Mouse (Mus musculus): ENCODE results near the gene Capn5. TPM values are rescaled to one million over a fixed set of nuclear protein-coding genes. Genes with fewer than 3 reads are reported as not detected.
A peak's percentile ranks its signal among the peaks of the same experiment; 100 is the strongest.

The Capn5 gene
- total RNA-seq, 1 experiment from 2014 or later, result 7.6 TPM

DNA sequence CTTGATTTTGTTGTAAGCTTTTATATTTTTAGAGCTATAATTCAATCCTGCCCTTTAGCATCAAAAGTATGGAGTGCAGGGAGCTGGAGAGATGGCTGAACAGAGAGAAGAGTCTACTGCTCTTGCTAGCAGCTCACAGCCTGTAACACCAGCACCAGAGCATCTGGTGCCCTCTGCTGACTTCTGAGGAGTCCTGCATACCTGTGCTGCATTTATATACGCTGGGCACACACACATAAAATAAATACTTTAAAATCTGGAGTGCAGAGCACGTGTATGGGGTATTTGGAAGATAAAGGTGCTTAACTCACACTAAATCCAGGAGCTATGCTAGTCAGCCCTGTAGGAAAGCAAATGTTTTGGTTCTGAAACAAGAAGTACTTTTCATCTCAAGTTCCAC, 91.7 kb downstream of the Capn5 start:
- ATAC-seq (ENCODE audit: extremely low read depth, insufficient number of reproducible peaks, low FRiP score, poor library complexity, severe bottlenecking), result no peak

DNA sequence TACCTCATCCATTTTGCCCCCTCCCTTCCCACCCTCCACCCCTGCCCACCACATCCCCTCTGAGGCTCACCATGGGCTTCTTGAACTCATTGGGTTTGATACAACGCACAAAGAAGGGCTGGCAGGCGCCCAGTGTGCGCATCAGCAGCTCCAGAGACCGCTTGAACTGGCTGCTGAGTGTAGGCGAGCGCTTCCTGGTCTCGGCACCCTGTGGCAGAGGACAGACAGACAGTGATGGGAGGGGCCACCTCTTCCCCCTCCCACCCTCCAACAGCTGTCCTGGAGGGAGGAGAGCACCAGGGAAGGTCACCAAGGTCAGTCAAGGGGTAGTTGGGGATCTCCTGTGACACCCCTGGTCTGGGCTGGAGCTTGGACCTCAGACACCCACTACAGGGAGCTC, 92.8 kb downstream of the Capn5 start:
- ATAC-seq (ENCODE audit: extremely low read depth, insufficient number of reproducible peaks, low FRiP score, poor library complexity, severe bottlenecking), result peak; percentile 28; the same call in 1 of the 2 replicates

DNA sequence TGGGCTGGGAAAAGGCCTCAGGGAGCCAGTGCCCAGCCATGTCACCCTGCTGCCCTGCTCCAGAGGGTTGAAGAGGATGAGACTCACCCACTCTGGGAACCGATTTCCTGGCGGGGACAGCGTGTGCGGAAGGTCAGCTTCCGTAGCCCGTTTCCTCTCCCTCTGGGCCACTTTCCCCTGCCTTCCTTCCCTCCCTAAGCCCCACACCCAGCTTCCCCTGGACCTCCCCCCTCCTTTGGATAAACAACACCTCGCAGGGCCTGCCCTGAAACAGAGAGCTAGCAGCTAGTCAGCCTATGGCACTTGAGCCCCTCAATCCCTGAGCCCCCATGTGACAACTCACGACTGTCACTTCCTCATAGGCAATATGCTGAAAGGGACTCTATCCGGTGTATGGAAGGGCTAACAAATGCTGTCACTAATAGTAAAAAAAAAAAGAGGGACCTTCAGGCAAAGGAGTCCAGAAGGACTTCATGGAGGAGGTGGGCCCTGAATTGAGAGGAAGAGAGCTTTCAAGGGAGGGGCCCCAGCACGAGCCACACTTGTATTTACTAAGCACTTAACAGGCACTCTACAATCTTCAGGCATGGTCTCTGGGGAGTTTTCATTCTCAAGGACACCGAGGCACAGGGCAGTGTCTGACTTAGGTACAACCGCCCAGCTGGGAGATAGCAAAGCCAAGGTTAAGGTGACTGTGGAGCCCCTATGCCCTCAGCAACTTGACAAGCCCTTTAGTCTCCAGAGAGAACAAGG, 93.4 kb downstream of the Capn5 start:
- no peak for ATAC-seq (ENCODE audit: extremely low read depth, insufficient number of reproducible peaks, low FRiP score, poor library complexity, severe bottlenecking)

DNA sequence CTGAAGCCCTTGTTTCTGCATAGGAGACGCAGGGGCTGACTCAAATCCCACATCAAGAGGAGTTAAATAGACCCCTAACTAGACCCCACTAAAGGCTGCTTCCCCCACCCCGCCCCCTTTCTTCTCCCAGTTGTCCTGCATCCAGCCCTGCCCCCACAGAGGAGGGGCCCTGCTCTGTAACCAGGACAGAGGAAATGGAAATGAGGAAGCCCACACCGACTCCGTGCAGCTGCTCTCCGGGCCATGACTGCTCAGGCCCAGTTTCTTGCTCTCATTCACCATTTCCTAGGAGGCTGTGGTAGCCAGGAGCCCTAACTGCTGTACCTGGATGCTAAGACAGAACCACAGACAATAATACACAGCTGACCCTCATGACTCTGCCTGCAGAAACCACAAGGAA, 95.7 kb downstream of the Capn5 start:
- ATAC-seq (ENCODE audit: extremely low read depth, insufficient number of reproducible peaks, low FRiP score, poor library complexity, severe bottlenecking), result no peak

DNA sequence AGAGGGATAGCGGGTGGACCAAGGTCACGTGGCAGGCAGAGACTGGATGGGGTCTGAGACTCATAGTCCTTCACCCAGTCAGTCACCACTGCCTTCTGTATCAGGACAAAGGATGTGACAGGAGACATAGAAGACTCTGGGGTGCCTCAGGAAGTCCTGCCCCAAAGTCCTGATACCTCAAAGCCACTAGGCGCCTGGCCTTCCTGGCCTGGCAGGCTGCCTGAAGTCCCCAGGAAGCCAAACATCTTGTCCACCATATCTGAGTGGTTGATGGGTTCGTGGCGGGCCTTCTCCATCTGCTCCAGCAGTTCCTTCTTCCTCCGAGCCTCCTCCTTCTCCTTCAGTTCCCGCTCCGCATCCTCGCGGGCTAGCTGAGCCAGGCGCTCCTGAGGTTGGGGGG, 100.6 kb downstream of the Capn5 start:
- ATAC-seq (ENCODE audit: extremely low read depth, insufficient number of reproducible peaks, low FRiP score, poor library complexity, severe bottlenecking), result no peak

DNA sequence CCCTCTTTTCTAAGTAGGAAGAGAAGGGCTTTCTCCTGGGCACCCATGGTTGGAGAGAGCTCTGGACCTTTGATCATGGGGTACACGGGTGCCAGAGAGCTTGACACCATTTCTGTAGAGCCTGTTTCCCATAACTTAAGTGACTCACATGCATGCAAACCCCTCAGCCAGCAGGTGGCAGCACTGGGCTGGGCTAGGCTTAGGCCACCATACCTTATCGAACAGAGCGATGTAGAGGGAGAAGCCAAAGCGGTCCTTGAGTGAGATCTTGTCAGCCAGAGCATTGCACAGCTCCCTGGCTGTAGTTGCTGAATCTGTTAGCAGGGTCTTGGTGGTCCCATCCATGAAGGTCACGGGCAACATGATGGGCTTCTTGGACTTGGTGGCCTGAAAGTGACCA, 106.5 kb downstream of the Capn5 start:
- peak; percentile 69 for ATAC-seq (ENCODE audit: extremely low read depth, insufficient number of reproducible peaks, low FRiP score, poor library complexity, severe bottlenecking)

Other genes starting within 250 kb of the Capn5 start
- gene Myo7a, start 58.8 kb downstream of the Capn5 start, total RNA-seq (2017), result 11.0 and 12.6 TPM in 2 replicates
- gene Omp, start 32.8 kb downstream of the Capn5 start, total RNA-seq (2017), result 0.61 and 1.4 TPM in 2 replicates
- not detected in 2 replicates for gene B3gnt6, start 21.2 kb upstream of the Capn5 start, total RNA-seq (2017)
- 7.4 and 9.8 TPM in 2 replicates for gene Acer3, start 142.9 kb upstream of the Capn5 start, total RNA-seq (2017)
- gene Tsku, start 183.1 kb upstream of the Capn5 start, total RNA-seq (2017), result not detected in 2 replicates

Measured in neutrophil, adult 5-6 weeks (primary cell).